Mouse (Mus musculus) telencephalon, adult 2 months (tissue): ENCODE data around the gene Fuom.
"Not testable (repeated sequence)": the region's sequence is repeated elsewhere in the genome, so short reads cannot be mapped to it uniquely, and the experiment has no call there.

Experiments
- DNase-seq: peaks from one replicate; pipeline ENCODE4 v3.0.0-alpha.2; 2011; ENCODE audit warnings: low read depth, low spot score

Fuom gene

DNA sequence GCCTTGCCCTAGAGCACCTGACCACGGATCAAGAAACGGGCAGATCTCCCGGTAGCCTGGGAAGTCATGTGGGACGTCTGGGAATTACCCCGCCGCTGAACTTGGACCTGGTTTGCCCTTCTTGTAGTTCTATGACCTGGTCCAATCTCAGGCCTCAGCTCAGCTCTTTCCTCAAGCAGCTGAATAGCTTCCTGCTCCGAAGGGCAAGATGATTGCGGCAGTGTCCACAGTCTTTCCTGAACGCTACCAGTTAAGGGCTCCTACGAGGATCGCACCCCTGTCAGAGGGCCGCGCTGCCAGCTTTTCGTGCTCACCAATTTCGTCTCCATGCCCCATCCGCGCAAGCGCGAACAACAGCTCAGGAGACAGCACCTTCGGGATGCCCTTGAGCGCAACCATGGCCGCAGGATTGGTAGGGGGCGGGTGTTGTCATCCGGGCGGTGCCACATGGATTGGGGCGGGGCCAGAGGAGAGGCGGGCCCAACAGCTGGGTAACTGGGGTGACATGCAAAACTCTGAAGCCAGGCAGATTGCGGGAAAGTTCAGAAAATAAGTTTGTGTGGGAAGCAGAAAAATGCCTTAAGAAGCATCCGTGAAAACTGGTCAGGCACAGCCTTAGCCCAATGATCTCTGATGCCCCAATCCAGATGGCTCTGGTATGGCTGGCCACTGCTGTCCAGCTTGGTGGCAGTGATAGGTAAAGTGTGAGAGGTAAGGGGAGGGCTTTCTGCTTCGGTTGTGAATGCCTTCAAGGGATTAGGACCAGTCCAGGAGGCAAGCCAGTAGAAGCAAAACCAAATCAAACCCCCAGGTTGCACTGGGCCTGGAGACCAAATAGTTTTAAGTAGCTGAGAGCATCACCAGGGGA, at the start of gene Fuom:
TSS of gene Fuom (minus strand) at position 449 of the 868 bp plus-strand sequence.
- DNase-seq = peak; percentile 80

- DNase-seq = no peak
Measured at GRCm38 (mm10) chr7:140144550-140144949, 42.3 kb upstream of the Fuom start.

GRCm38 (mm10) chr7:140141350-140141749, 39.1 kb upstream of the Fuom start:
- no peak for DNase-seq

DNA sequence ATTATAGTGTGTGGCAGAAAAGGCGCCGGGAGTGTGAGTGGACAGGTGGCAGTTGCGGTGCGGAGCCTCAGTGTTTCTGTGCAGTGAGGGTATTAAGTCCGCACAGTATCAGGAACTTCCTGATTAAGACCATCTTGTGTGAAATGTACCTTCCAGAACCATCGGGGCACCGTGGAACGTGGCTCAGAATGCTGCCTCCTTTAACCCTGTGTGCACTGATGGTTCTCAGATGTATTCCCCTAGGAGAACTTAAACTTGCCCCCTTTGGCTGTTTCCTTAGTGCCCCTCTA, 35.7 kb upstream of the Fuom start:
- no peak for DNase-seq

DNA sequence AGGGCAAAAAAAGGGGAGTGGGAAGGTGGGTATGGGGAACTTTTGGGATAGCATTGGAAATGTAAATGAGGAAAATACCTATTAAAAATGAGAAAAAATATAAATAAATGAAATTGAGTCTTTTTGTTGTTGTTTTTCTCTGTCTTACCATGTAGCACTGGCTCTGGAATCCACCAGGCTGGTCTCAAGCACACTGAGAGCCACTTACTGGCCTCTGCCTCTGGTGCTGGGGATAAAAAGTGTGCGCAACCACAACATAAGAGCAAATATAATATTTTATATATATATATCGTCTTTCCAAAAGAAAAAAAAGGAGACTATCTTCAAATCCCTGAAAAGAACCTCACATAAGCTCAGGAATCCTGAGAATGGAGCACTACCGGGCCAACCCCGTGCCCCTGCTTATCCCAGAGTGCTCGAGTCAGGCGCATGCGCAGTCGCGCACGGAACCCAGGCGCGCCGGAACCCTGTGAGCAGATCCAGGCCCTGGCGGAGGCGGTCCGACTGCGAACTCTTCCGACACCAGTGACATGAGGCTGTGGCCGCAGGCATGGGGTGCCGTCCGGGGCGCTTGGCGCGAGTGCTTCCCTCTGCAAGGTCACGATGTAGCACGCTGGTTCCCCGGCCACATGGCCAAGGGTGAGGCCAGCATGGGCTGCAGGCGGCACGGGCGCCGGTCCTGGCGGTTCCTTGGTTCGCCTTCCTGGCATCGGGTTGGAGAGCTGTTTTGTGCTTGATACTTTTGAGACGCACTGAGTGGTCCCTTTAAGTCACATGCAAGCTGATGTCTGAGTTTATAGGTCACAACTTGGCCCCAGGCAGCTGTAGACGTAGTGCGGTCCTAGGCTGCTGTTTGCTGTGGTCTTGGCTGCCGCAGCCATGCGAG, 35.1 kb upstream of the Fuom start, which contains the start of gene Mtg1:
TSS of gene Mtg1 (plus strand) at position 430 of the 886 bp plus-strand sequence.
- DNase-seq = peak; percentile 90

DNA sequence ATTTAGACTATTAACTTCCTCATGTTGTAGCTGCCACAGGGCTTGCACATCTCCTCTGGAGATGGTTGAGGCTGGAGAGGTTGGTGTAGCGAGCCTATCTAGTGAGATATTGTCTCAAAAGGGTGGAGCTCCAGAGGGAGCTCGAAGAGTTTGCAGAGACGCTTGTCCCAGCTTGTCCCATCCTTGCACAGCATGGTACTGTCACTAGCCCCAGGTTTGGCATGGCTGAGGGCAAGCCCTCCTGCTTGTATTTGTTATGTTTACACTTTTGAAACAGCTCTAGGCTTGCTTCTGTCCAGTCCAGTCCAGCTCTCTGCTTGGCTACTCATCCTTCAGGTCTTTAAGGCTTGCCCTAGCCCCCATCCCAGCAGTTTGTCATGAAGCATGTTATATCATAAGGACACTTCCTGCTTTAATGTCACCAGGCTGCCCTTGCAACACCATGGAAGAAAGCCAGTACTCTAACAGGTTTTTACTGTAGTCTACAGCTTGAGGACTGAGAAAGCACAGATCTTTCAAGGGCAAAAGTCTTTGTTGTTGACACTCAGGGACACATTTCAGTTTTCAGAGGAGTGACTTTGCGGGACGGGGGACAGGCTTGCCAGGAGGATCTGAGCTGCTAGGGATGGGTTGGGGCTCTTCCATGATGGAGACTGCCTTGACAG, 33.0 kb upstream of the Fuom start:
- DNase-seq = no peak

DNA sequence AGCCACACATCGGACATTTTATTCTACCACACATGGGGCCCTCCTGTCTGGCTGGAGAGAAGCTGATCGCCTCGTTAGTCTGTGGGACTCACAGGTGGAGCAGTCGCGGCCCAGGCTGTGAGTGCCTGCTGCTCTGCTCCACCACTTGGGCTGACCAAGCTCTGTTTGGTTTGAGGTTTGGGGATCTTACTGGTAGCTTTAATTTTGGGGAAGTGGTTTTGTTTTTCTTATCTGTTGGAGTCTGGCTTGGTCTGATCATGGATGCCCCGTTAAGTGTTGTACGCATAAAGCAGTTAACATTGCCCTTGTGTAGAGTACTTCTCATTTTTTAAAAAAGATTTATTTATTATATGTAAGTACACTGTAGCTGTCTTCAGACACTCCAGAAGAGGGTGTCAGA, 31.8 kb upstream of the Fuom start:
- DNase-seq = not testable (repeated sequence)

DNA sequence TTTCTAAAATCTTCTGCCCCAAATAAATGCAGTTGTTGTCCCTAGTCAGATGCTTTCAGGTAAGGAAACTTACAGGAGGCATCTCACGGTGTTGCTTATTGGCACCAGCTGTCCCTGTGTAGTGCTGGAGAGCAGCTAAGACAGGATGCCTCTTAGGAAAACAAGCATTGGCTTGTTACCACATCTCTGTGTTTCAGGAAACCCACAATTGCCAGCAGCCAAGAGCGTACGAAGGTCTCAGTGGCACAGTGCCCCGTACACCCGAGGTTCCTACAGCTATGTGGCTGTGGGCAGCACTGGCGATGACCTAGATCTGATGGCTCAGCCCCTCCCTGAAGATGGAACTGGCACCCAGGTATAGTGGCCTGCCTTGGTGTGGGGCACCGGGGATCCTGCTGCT, 29.9 kb upstream of the Fuom start:
- DNase-seq = not testable (repeated sequence)

DNA sequence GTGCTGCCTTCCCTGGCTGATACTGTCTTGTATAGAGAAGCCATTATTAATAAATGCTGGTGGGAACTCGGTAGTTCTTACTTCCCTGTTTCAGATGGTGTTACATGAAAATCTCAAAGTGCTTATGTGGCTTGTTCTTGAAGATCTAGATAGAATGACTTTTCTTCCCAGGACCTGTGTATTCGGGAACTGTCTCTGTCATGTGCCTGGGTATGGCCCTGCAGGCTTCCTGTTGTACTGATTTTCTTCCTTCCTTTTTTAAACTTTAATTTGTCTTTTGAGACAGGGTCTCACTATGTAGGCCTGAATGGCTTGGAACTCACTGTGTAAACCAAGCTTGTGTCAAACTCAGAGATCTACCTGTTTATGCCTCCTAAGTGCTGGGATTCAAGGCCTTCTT, 25.7 kb upstream of the Fuom start:
- DNase-seq = no peak

DNA sequence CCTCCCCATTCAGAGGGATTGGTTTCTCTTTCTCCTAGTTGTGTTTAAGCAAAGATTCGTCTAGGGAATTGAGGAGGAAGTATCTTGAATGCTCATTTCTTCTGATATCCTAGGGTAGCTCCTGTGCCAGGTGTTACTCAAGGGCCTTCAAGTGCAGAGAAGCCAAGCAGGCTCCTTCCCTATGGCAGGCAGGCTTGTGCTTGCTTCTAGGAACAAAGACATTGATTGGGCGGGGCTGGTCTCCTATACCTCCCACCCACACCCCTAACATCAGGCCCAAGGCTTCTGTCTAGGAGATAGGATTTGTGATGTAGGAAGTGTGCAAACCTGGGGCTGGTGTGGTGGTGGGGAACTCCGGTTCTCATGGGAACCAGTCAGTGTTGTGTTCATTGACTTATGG, 24.7 kb upstream of the Fuom start:
- DNase-seq = no peak

GRCm38 (mm10) chr7:140126022-140126350, 23.7 kb upstream of the Fuom start:
- no peak for DNase-seq

DNA sequence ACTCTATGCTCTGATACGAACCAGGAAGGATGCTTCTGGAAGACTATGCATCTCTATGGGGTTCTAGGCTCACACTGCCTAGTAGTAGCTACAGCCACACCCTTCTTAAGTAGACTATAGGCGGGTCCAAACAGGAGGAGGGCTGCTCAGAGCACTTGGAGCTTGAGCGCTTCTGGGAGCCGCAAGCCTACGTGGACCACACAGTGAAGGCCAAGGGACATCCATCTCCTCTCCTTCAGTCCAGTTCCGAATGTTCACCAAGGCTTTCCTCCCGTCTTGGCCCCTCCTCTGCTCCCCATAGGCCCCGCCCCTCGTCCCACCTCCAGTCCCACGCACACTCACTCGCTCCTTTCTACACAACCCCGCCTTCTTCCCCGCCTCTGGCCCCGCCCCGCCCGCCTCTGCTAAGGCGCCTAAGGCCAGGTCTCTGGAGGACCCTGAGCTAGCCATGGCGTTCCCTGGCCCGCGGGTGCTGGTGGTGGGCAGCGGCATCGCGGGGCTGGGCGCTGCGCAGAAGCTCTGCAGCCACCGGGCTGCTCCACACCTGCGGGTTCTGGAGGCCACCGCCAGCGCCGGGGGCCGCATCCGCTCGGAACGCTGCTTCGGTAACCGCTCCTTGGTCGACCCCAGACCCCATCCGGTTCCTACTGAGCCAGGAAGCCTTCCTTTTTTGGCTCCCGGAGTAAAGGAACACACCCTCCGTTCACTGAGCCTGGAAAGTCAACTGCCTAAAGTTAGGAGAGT, 23.2 kb upstream of the Fuom start:
- peak; percentile 86 for DNase-seq

GRCm38 (mm10) chr7:140124382-140124781, 22.1 kb upstream of the Fuom start:
- DNase-seq = no peak

GRCm38 (mm10) chr7:140122765-140123164, 20.5 kb upstream of the Fuom start:
- DNase-seq = no peak

- no peak for DNase-seq
Measured at GRCm38 (mm10) chr7:140121338-140121910, 19.2 kb upstream of the Fuom start.

DNA sequence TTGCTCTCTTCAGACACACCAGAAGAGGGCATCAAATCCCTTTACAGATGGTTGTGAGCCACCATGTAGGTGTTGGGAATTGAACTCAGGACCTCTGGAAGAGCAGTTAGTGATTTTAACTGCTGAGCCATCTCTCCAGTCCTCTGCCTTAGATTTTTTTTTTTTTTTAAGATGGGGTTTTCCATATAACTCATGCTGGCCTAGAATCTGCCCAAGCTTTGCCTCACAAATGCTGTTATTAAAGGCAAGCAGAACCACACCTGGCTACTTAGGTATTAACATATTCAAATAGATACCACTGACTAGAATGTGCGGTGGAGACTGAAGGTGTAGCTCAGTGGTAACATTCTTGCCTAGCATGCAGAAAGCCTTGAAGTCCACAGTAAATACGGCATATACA, 18.2 kb upstream of the Fuom start:
- DNase-seq = no peak

GRCm38 (mm10) chr7:140116329-140117054, 14.3 kb upstream of the Fuom start, which contains the start of gene Echs1:
Gene Echs1, minus strand, starts transcription at chr7:140116476.
- peak; percentile 81 for DNase-seq

DNA sequence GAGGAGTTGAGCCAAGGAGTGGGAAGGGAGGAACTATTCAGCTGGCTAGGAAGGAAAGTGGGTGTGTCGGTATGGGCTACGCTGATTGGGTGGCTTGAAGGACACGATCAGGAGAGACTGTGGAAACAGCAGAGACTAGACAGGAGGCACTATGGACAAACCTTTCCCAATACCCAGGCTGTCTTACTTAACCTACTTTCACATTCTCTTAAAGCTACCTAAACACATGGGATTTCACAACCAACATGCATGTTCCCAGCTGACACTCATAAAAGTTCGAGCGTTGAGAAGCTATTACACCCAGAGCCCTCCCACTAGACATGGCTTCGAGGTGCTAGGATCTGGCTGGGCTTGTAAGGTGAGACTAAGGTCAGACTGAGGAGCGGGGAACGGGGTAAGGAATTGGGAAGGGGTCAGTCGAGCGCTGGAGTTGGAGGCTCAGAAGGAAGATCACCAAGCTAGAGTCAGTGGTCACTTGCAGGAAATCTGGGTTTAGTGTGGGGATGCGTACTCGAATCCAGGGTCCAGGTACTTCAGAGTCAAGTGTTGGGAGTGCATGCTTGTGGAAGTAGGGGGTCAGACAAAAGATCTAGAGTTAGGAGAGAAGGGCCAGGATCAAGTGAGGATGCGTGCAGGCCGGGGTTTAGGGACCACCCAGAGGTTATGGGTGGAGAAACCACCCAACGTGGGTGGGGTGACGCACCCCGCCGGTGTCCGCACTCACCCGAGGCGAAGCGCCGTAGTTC, 13.5 kb upstream of the Fuom start, which contains the start of gene Paox:
TSS of gene Paox (plus strand) at position 217 of the 746 bp plus-strand sequence.
- DNase-seq = peak; percentile 80

- DNase-seq = no peak
Measured at GRCm38 (mm10) chr7:140111943-140112342, 9.7 kb upstream of the Fuom start.

DNA sequence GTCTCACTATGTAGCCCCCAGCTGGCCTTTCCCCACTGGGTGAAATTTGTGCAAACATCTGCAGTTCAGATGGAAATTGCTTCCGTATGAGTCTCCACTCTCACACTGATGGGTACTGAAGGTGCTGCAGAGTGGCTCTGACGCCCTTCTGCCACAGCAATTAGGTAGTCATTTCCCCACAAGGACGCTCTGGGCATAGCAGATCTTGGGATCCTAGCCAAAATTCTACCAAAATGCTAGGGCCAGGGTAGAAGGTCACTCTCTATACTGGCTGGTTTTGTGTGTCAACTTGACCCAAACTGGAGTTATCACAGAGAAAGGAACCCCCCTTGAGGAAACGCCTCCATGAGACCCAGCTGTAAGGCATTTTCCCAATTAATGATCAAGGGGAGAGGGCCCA, 1.8 kb upstream of the Fuom start:
- DNase-seq = no peak
